ENCODE assay signal across 22 mouse cellular contexts in genomic region chr16:13414972-13415371, GRCm38 (mm10).
"Had no signal": no experiment of that assay in that cellular context is flagged by ENCODE, and none has a peak within 500 bp of the region (broad histone marks: within the 10 kb centered on the region; RNA-seq: fewer than 3 reads in every experiment).

No protein-coding gene starts in this region.

- DNase-seq: gastrocnemius, postnatal 14 days; heart, postnatal 4 days; kidney, adult 18-20 months; kidney, adult 8-10 months; kidney, postnatal 10 days; kidney, postnatal 25 days; kidney, postnatal 4 days; layer of hippocampus, adult 9-11 months; liver; liver, embryonic 13.5 days had no signal

- ATAC-seq: hindbrain, embryonic 16.5 days; inflammation-experienced regulatory T-cells, adult 6 months; intestine, embryonic 15.5 days; intestine, postnatal 0 days had no signal

- H3K4me3 ChIP-seq: heart, embryonic 12.5 days; hindbrain, embryonic 10.5 days; hindbrain, embryonic 12.5 days; intestine, embryonic 15.5 days; left cerebral cortex, adult 2 months; limb, embryonic 10.5 days; limb, embryonic 12.5 days; liver, embryonic 13.5 days; liver, embryonic 15.5 days had no signal

- H3K27ac ChIP-seq: hindbrain, embryonic 10.5 days; hindbrain, embryonic 12.5 days; hindbrain, embryonic 14.5 days; intestine, embryonic 15.5 days; limb, embryonic 10.5 days; limb, embryonic 12.5 days; liver, embryonic 13.5 days; liver, embryonic 15.5 days had no signal
